Mouse (Mus musculus): ENCODE measurements at regions not wholly inside any gene's neighbourhood (a gene's known extent, or its start where the extent isn't known, plus 50 kb on each side); places are given as distances from the start of the nearest gene placed in this dataset.

- CTCF ChIA-PET: interaction anchor here (0.5 kb wide), 1 partner anchor 83 kb away, joined by 3 read pairs; no protein-coding TSS in a partner anchor
- ATAC-seq: no peak
These were observed 172.4 kb upstream of the Krr1 start for GRCm38 (mm10) chr10:111799850-111800589.

DNA sequence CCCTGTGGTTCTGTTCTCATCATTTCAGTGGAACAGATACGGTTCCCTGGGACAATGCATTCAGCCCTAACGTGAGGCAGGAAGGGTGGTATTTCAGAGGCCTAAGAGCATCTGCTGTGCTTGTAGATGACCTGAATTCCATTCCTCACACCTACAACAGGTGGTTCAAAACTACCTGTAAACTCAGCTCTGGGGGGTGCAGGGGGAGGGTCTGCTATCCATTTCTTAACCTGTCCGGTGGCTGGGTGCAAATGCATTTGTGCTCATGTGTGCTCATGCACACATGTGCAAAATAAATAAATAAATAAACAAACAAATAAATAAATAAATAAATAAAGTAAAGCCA is 171.9 kb upstream of the Krr1 start:
- ChIA-PET CTCF (no interaction called here), POLR2A (no interaction called here)
- no peak for TF ChIP-seq CTCF (IDR thresholded peaks at IDR 0.05)

More at GRCm38 (mm10) chr10:111799850-111800589, 172.4 kb upstream of the Krr1 start:
- no peaks in the 10 kb centered on the region for H3K27me3 ChIP-seq
- TF ChIP-seq CTCF (IDR thresholded peaks at IDR 0.05): no peak
- no peak for DNase-seq (ENCODE audit: low read depth, low spot score)
- POLR2A ChIA-PET: interaction anchor here (0.9 kb wide), 1 partner anchor 29 kb away, joined by 3 read pairs; no protein-coding TSS in a partner anchor
- in situ Hi-C loops (cut with MboI; ENCODE audit: low pct_unique_long_range_greater_than_20kb): no loop called here

GRCm38 (mm10) chr10:111801021-111801793 is 171.3 kb upstream of the Krr1 start:
- DNase-seq (ENCODE audit: low read depth, low spot score) (no peak), ATAC-seq (no peak)
- no peak for TF ChIP-seq CTCF (IDR thresholded peaks at IDR 0.05)
- CTCF ChIA-PET: no interaction called here
- POLR2A ChIA-PET: no interaction called here
- no peaks in the 10 kb centered on the region for H3K27me3 ChIP-seq
- in situ Hi-C loops (cut with MboI; ENCODE audit: low pct_unique_long_range_greater_than_20kb): no loop called here

More for the DNA sequence above, 171.9 kb upstream of the Krr1 start:
- H3K27me3 ChIP-seq: no peaks in the 10 kb centered on the region
- ATAC-seq (no peak), DNase-seq (ENCODE audit: low read depth, low spot score) (no peak)
- in situ Hi-C loops (cut with MboI; ENCODE audit: low pct_unique_long_range_greater_than_20kb): no loop called here

- in situ Hi-C loops (cut with MboI; ENCODE audit: low pct_unique_long_range_greater_than_20kb): no loop called here
- no peak for TF ChIP-seq CTCF (IDR thresholded peaks at IDR 0.05)
- CTCF ChIA-PET: no interaction called here
- no peaks in the 10 kb centered on the region for H3K27me3 ChIP-seq
- DNase-seq (ENCODE audit: low read depth, low spot score) (no peak), ATAC-seq (no peak)
- POLR2A ChIA-PET: no interaction called here
These were observed 170.6 kb upstream of the Krr1 start for GRCm38 (mm10) chr10:111801794-111802359.

- in situ Hi-C loops (cut with MboI; ENCODE audit: low pct_unique_long_range_greater_than_20kb): no loop called here
- CTCF ChIA-PET: interaction anchor here (1.2 to 1.5 kb wide), 3 partner anchors 17 to 41 kb away, joined by 3 read pairs; no protein-coding TSS in a partner anchor
- no peak for DNase-seq (ENCODE audit: low read depth, low spot score)
- ATAC-seq: no peak
- POLR2A ChIA-PET: no interaction called here
- no peaks in the 10 kb centered on the region for H3K27me3 ChIP-seq
- no peak for TF ChIP-seq CTCF (IDR thresholded peaks at IDR 0.05)
These were observed 166.1 kb upstream of the Krr1 start for GRCm38 (mm10) chr10:111806333-111806732.

DNA sequence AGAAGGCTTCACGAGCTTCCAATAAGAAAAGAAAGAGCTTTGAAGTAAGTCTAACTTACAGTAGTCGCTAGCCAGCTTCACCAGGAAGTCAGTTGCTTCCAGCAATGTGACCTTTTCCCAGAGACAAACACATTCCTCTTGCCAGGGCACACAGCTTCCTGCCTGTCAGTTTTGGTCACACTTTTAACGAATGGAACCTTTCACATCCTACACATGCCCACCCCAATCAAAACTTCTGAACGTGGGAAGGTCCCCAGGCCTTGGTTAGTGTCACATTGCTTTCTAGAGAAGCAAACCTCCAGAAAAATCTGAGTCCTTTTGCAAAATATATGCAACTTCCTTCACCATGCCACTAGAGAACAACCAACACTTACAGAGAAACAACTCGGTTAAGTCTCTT is 165.5 kb upstream of the Krr1 start:
- POLR2A ChIA-PET: no interaction called here
- DNase-seq (ENCODE audit: low read depth, low spot score) (no peak), ATAC-seq (no peak)
- no peaks in the 10 kb centered on the region for H3K27me3 ChIP-seq
- CTCF ChIA-PET: interaction anchor here (1.2 to 1.5 kb wide), 3 partner anchors 17 to 40 kb away, joined by 3 read pairs; no protein-coding TSS in a partner anchor
- in situ Hi-C loops (cut with MboI; ENCODE audit: low pct_unique_long_range_greater_than_20kb): no loop called here
- TF ChIP-seq CTCF (IDR thresholded peaks at IDR 0.05): no peak

DNA sequence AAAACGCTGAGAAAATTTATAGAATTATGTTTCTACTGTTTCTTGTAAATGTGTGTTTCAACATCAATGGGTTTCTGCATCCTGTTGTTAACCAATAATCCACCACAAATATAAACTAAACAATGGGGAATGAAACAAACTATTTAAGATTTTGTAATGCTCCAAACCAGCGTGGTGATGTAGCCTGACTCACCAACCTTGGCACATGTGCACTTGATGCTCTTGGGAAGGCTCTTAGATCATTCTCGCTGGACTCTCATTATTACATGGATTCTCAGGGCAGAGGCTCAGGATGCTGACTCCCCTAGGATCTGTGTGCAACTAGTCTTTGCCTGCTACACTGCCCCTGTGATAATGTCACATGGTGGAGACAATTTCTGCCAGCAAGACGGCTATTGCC is 158.7 kb upstream of the Krr1 start:
- ChIA-PET CTCF (no interaction called here), POLR2A (no interaction called here)
- DNase-seq (ENCODE audit: low read depth, low spot score): no peak
- in situ Hi-C loops (cut with MboI; ENCODE audit: low pct_unique_long_range_greater_than_20kb): no loop called here
- no peak for TF ChIP-seq CTCF (IDR thresholded peaks at IDR 0.05)
- H3K27me3 ChIP-seq: no peaks in the 10 kb centered on the region
- ATAC-seq: no peak

GRCm38 (mm10) chr10:111814648-111815047 is 157.8 kb upstream of the Krr1 start:
- CTCF ChIA-PET: no interaction called here
- TF ChIP-seq CTCF (IDR thresholded peaks at IDR 0.05): no peak
- POLR2A ChIA-PET: no interaction called here
- H3K27me3 ChIP-seq: no peaks in the 10 kb centered on the region
- in situ Hi-C loops (cut with MboI; ENCODE audit: low pct_unique_long_range_greater_than_20kb): no loop called here
- no peak for DNase-seq (ENCODE audit: low read depth, low spot score)
- ATAC-seq: no peak

- DNase-seq (ENCODE audit: low read depth, low spot score) (no peak), ATAC-seq (no peak)
- in situ Hi-C loops (cut with MboI; ENCODE audit: low pct_unique_long_range_greater_than_20kb): no loop called here
- ChIA-PET POLR2A (no interaction called here), CTCF (no interaction called here)
- no peak for TF ChIP-seq CTCF (IDR thresholded peaks at IDR 0.05)
- no peaks in the 10 kb centered on the region for H3K27me3 ChIP-seq
These were observed 157.3 kb upstream of the Krr1 start for GRCm38 (mm10) chr10:111815160-111815559.

GRCm38 (mm10) chr10:111815821-111816599 is 156.5 kb upstream of the Krr1 start:
- no peaks in the 10 kb centered on the region for H3K27me3 ChIP-seq
- ChIA-PET POLR2A (no interaction called here), CTCF (no interaction called here)
- DNase-seq (ENCODE audit: low read depth, low spot score) (no peak), ATAC-seq (no peak)
- TF ChIP-seq CTCF (IDR thresholded peaks at IDR 0.05): no peak
- in situ Hi-C loops (cut with MboI; ENCODE audit: low pct_unique_long_range_greater_than_20kb): no loop called here
